Mouse (Mus musculus): ENCODE measurements at regions not wholly inside any gene's neighbourhood (a gene's known extent, or its start where the extent isn't known, plus 50 kb on each side); places are given as distances from the start of the nearest gene placed in this dataset.

DNA sequence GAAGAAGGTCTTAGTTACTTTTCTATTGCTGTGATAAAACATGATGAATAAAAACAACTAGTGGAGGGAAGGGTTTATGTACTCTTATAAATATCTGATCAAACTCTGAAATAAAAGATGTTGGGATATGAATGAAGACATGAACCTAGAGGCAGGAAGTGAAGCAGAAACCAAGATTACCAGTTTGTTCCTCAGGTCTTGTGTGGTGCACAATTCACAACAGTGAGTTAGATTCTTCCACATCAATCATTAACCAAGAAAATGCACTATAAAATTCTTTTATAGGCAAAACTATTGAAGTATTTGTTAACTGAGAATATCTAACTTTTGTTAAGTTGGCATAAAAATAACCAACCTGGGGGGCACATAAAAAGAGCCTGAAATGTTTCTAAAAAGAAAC lies 634.3 kb upstream of the Hs3st1 start:
- Histone ChIP-seq H3K27me3 (ENCODE audit: control insufficient read depth in 1 of 2, insufficient read depth in 2 of 2, low read length in 2 of 2) (no peaks in the 10 kb centered on the region), H3K4me3 (ENCODE audit: control insufficient read depth in 1 of 2, insufficient read depth in 1 of 2, low read depth in 2 of 2, low read length in 2 of 2) (no peak overlapping the region), H3K9me3 (replicated peaks; ENCODE audit: insufficient read depth, low read length) (no peaks in the 10 kb centered on the region), H3K36me3 (ENCODE audit: control insufficient read depth in 1 of 2, insufficient read depth in 2 of 2, low read length in 2 of 2) (no peaks in the 10 kb centered on the region), H3K4me1 (ENCODE audit: control insufficient read depth in 1 of 2, insufficient read depth in 2 of 2, low read length in 2 of 2) (no peaks in the 10 kb centered on the region), H3K9ac (ENCODE audit: control insufficient read depth, low read depth, low read length, poor library complexity, severe bottlenecking) (no peak overlapping the region), H3K79me2 (ENCODE audit: control insufficient read depth, insufficient read depth, low read length, poor library complexity) (no peaks in the 10 kb centered on the region), H3K27ac (ENCODE audit: control insufficient read depth, low read depth, low read length) (no peak overlapping the region)
- no peak for TF ChIP-seq CTCF (IDR thresholded peaks at IDR 0.05 in 2 of 3, conservative IDR thresholded peaks at IDR 0.05 in 1 of 3; ENCODE audit: control insufficient read depth in 1 of 3, insufficient read depth in 1 of 3, low read depth in 2 of 3, low read length in 3 of 3, poor library complexity in 1 of 3, severe bottlenecking in 1 of 3)
- no peak for DNase-seq (ENCODE audit: low read depth, low spot score)

DNA sequence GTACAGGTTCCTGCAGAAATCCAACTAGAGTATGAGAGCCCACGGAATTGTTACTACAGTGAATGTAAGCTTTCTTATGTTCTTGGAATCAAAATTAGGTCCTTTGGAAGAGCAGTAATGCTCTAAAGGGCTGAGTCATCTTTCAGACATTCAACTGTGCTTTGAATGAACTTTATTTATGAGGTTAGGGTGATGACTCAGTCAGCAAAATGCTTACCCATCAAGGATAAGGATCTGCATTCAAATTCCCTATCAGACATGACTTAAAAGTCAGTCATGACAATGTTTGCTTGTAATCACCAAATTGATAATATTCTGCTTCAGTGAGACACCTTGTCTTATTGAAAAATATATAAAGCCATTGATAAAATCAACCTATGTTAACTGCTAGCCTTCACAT lies 611.7 kb upstream of the Hs3st1 start:
- Histone ChIP-seq H3K9ac (ENCODE audit: control insufficient read depth, low read depth, low read length, poor library complexity, severe bottlenecking) (no peak overlapping the region), H3K4me1 (ENCODE audit: control insufficient read depth in 1 of 2, insufficient read depth in 2 of 2, low read length in 2 of 2) (no peaks in the 10 kb centered on the region), H3K4me3 (ENCODE audit: control insufficient read depth in 1 of 2, insufficient read depth in 1 of 2, low read depth in 2 of 2, low read length in 2 of 2) (no peak overlapping the region), H3K36me3 (ENCODE audit: control insufficient read depth in 1 of 2, insufficient read depth in 2 of 2, low read length in 2 of 2) (no peaks in the 10 kb centered on the region), H3K27ac (ENCODE audit: control insufficient read depth, low read depth, low read length) (no peak overlapping the region), H3K79me2 (ENCODE audit: control insufficient read depth, insufficient read depth, low read length, poor library complexity) (no peaks in the 10 kb centered on the region), H3K27me3 (ENCODE audit: control insufficient read depth in 1 of 2, insufficient read depth in 2 of 2, low read length in 2 of 2) (no peaks in the 10 kb centered on the region), H3K9me3 (replicated peaks; ENCODE audit: insufficient read depth, low read length) (no peaks in the 10 kb centered on the region)
- no peak for TF ChIP-seq UBTF (IDR thresholded peaks at IDR 0.05; ENCODE audit: borderline replicate concordance, insufficient read depth, low read depth, low read length)
- no peak for TF ChIP-seq POLR2AphosphoS2 (IDR thresholded peaks at IDR 0.05; ENCODE audit: low read length)
- no peak for TF ChIP-seq NRF1 (IDR thresholded peaks at IDR 0.05; ENCODE audit: insufficient read depth, low read depth, low read length, poor library complexity, severe bottlenecking)
- TF ChIP-seq MYC (IDR thresholded peaks at IDR 0.05; ENCODE audit: low read depth, low read length): no peak
- TF ChIP-seq TBP (IDR thresholded peaks at IDR 0.05; ENCODE audit: low read depth, low read length): no peak
- no peak for TF ChIP-seq ZNF384 (IDR thresholded peaks at IDR 0.05; ENCODE audit: low read depth, low read length)
- no peak for TF ChIP-seq KAT2A (conservative IDR thresholded peaks at IDR 0.05; ENCODE audit: low read depth, low read length)
- no peak for TF ChIP-seq CTCF (IDR thresholded peaks at IDR 0.05 in 2 of 3, conservative IDR thresholded peaks at IDR 0.05 in 1 of 3; ENCODE audit: control insufficient read depth in 1 of 3, insufficient read depth in 1 of 3, low read depth in 2 of 3, low read length in 3 of 3, poor library complexity in 1 of 3, severe bottlenecking in 1 of 3)
- DNase-seq (ENCODE audit: low read depth, low spot score): no peak

DNA sequence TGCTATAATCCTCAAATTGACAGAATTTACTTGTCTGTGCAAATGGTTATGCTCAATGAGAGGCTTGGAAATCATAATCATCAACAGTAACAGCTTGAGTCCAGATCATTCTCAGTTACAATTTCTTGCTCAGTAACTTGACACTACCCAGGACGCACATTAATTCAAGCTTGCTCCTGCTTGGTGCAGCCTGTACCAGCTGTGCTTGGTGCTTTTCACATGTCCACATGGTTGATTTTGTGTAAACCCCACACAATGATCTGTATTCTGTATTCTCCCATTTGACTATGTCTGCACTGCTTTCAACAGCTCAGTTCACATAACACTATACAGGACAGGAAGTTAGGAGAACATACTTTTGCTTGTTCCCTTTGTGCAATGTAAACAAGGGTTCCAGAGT lies 576.0 kb upstream of the Hs3st1 start:
- DNase-seq (ENCODE audit: low read depth, low spot score): no peak
- no peaks in the 10 kb centered on the region for H3K36me3 ChIP-seq (ENCODE audit: control insufficient read depth in 1 of 2, insufficient read depth in 2 of 2, low read length in 2 of 2)
- no peaks in the 10 kb centered on the region for H3K4me1 ChIP-seq (ENCODE audit: control insufficient read depth in 1 of 2, insufficient read depth in 2 of 2, low read length in 2 of 2)
- no peak overlapping the region for H3K27ac ChIP-seq (ENCODE audit: control insufficient read depth, low read depth, low read length)
- H3K27me3 ChIP-seq (ENCODE audit: control insufficient read depth in 1 of 2, insufficient read depth in 2 of 2, low read length in 2 of 2): no peaks in the 10 kb centered on the region
- no peak overlapping the region for H3K4me3 ChIP-seq (ENCODE audit: control insufficient read depth in 1 of 2, insufficient read depth in 1 of 2, low read depth in 2 of 2, low read length in 2 of 2)
- TF ChIP-seq POLR2AphosphoS5 (IDR thresholded peaks at IDR 0.05; ENCODE audit: borderline replicate concordance, low read depth, low read length): no peak
- no peak for TF ChIP-seq SIN3A (IDR thresholded peaks at IDR 0.05; ENCODE audit: low read length)
- H3K79me2 ChIP-seq (ENCODE audit: control insufficient read depth, insufficient read depth, low read length, poor library complexity): no peaks in the 10 kb centered on the region
- H3K9me3 ChIP-seq (replicated peaks; ENCODE audit: insufficient read depth, low read length): no peaks in the 10 kb centered on the region
- no peak overlapping the region for H3K9ac ChIP-seq (ENCODE audit: control insufficient read depth, low read depth, low read length, poor library complexity, severe bottlenecking)

All from MEL (cell line).